Mouse (Mus musculus): Measurements from ENCODE around the gene 4933427I04Rik. TPM values are rescaled to one million over a fixed set of nuclear protein-coding genes. Genes with fewer than 3 reads are reported as not detected.

4933427I04Rik gene
- polyA plus RNA-seq (2014; fragmentation: Illumina TruSeq; extraction: RNeasy Lipid Tissue Mini Kit (QIAGEN cat#74804); ENCODE audit: low read depth, low replicate concordance): not detected

GRCm38 (mm10) chr4:123859379-123859778, at the start of gene 4933427I04Rik:
Gene 4933427I04Rik (plus strand): TSS chr4:123859679.

GRCm38 (mm10) chr4:123904333-123905125, 45.0 kb downstream of the 4933427I04Rik start, which contains the start of gene Mycbp:
Gene Mycbp (plus strand): TSS chr4:123904832.

Other genes with a start within 250 kb of the 4933427I04Rik start
- gene Macf1, start 175.3 kb upstream of the 4933427I04Rik start, polyA plus RNA-seq (2014; fragmentation: Illumina TruSeq; extraction: RNeasy Lipid Tissue Mini Kit (QIAGEN cat#74804); ENCODE audit: low read depth, low replicate concordance): 149 TPM
- gene Ndufs5, start 141.5 kb upstream of the 4933427I04Rik start, polyA plus RNA-seq (2014; fragmentation: Illumina TruSeq; extraction: RNeasy Lipid Tissue Mini Kit (QIAGEN cat#74804); ENCODE audit: low read depth, low replicate concordance): 26.6 TPM
- 63.6 TPM for gene Akirin1, start 109.3 kb upstream of the 4933427I04Rik start, polyA plus RNA-seq (2014; fragmentation: Illumina TruSeq; extraction: RNeasy Lipid Tissue Mini Kit (QIAGEN cat#74804); ENCODE audit: low read depth, low replicate concordance)
- gene Rhbdl2, start 71.8 kb upstream of the 4933427I04Rik start, polyA plus RNA-seq (2014; fragmentation: Illumina TruSeq; extraction: RNeasy Lipid Tissue Mini Kit (QIAGEN cat#74804); ENCODE audit: low read depth, low replicate concordance): 1.9 TPM
- gene Mycbp, start 45.2 kb downstream of the 4933427I04Rik start, polyA plus RNA-seq (2014; fragmentation: Illumina TruSeq; extraction: RNeasy Lipid Tissue Mini Kit (QIAGEN cat#74804); ENCODE audit: low read depth, low replicate concordance): 89.3 TPM
- 259 TPM for gene Rragc, start 57.8 kb downstream of the 4933427I04Rik start, polyA plus RNA-seq (2014; fragmentation: Illumina TruSeq; extraction: RNeasy Lipid Tissue Mini Kit (QIAGEN cat#74804); ENCODE audit: low read depth, low replicate concordance)
- gene 4930535I16Rik, start 58.3 kb downstream of the 4933427I04Rik start, polyA plus RNA-seq (2014; fragmentation: Illumina TruSeq; extraction: RNeasy Lipid Tissue Mini Kit (QIAGEN cat#74804); ENCODE audit: low read depth, low replicate concordance): not detected

Data from kidney, adult 10 weeks (tissue).